Mouse (Mus musculus) left cerebral cortex, adult 18-20 months (tissue): ENCODE results near the gene Astn1. TPM values are rescaled to one million over a fixed set of nuclear protein-coding genes. Genes with fewer than 3 reads are reported as not detected.

Experiments
- DNase-seq, 2 experiments: peaks; one replicate each; pipeline ENCODE4 v3.0.0; 2021 to 2022; ENCODE audit warnings: low spot score in 2 of 2, mixed read lengths in 1 of 2
- total RNA-seq, 2 experiments: library from RNA; stranded (reverse); gene quantifications; 2 replicates each; pipeline ENCODE4 v1.2.3; 2021

The Astn1 gene
- total RNA-seq, 2 experiments from 2014 or later, result 169 to 182 TPM

DNA sequence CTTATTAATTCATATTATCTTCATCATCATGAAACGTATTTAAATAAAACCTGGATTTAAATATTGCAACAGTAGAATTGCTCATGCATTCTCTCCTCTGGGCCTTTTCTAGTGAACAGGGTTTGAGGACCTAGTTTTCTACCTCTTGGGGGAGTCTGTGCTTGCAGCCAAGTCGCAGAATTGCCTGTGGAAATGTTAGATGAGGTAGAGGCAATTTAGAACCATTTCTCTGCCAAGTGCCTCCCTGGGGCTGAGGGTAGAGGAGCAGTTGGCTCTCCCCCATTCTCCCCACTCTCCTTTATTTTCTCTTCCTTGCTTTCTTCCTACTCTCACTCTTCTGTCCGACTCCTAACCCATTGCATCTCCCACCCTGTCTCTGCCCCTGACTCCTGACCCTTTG, 49.1 kb downstream of the Astn1 start:
- DNase-seq, result no peak

DNA sequence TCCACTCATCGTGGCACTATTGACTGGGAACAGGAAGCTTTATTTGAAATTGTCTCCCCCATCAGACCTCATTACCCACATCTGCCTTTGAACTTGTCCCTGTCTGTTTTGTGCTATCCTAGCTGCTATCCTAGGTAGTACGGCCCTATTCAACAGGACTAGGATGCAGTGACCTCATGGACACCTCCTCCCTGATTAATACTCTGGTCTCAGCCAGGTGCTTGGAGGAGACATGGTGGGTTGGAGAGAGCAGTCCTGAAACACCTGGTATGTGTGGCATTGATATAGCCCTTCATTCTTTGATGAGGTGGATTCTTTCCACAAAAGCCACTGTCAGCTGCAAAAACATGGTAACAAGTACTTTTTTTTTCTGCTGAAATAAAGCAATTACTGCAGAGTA, 52.1 kb downstream of the Astn1 start:
- DNase-seq, result no peak

DNA sequence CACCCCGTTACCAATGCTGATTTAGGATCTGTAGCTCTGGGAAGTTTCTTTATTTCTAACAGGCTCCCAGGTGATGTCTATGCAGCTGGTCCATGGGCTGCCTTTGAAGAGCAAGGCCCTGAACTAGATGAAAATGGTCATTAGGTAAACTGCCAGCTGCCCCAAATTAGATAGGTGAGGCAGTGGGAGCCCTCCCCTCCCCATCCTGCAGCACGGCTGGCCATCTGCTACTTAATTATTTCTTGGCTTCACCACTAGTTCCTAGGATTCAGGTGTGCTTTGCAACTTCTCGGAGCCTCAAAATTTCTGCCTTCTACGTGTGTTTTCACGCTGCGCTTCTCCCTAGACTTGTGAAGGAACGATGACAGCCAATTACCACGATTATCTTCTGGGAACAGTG, 59.4 kb downstream of the Astn1 start:
- no peak for DNase-seq

- no peak for DNase-seq
Measured at GRCm38 (mm10) chr1:158422739-158423138, 60.7 kb downstream of the Astn1 start.

DNA sequence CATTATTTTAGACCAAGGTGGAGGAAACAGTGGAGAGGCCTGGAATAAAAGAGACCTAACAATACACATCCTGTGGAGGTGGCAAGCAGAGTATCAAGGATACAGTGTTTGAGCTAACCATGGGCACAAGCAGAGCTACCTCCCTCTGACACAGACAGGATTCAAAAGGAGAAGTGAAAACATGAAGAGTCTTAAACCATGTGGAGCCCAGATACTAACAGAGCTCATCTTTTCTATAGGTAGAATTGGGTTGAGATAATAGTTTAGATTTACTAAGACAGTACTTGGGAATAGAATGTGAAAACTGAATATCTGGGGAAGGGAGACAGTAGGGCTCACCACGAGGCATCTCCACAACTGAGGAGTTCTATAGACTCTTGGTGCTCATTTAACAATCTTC, 84.0 kb downstream of the Astn1 start:
- DNase-seq, result no peak

DNA sequence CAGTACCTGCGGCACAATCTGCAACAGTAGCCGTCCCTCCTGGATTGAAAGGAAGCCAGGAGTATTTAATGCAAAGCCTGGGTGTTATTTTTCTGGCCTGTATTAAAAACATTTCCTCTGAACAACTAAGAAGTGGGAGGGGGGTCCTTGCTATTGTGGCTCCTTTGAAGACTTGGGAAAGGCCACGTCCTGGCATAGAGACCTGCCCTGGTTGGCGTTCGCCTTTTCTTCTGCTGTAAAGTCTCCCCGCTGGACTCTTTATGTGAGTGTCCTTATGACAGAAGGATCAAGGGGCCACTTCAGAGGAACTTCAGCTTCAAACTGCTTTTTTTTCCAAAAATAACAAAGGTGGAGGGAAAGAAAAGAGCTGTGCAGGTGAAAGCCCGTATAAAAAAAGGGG, 85.9 kb downstream of the Astn1 start:
- DNase-seq, result no peak

DNA sequence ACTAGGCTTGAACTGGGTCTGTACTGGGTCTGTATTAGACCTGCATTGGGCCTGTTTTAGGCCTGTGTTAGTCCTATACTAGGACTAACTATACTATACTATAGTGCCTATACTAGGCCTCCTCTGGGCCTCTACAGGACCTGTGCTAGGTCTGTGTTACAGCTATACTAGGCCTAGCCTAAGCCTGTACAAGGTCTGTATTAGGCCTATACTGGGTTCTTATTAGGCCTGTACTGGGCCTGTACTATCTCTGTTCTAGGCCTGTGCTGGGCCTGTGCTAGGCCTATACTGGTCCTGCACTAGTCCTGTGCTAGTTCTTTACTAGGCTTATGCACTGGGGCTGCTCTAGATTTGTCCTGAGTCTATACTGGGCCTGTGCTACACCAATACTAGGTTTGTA, 90.6 kb downstream of the Astn1 start:
- no peak for DNase-seq

DNA sequence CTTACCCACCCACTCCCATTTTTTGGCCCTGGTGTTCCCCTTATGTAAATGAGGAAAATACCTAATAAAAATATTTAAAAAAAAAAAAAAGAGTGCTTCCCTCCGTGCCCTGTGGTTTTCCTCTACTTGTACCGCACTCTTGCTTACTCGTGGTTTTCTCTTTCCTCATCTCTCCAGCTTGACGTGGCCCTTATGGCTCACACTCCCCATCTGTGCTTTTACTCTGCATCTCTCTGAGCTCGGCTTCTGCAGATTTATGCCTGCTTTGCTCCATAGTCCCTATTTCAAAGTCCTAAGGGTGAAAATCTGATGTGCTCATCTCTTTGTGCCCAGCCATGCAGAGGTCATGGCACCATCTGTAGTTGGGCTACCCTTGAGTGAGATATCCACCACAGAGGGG, 91.5 kb downstream of the Astn1 start:
- DNase-seq, result no peak

DNA sequence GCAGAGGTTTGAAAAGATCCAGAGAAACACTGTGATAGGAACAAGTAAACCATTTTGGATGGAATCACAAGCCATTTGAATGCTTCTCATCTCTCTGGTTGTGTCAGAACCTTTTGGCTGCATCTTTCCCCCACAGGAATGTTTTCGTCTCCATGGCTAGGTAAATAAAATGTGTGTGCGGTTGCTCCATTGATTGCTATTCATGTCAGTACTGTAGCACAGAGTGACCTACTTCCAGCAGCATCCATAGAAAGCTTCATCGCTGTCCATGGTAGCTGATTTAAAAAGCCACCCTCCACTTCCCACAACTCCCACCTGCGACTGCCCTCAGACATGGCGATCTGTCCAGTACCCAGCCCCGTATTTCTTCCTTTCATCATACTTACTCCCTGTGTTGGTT, 101.9 kb downstream of the Astn1 start:
- peak in 1 of 2 experiments; percentile 16 for DNase-seq

- DNase-seq, result no peak
Measured at GRCm38 (mm10) chr1:158465286-158465685, 103.2 kb downstream of the Astn1 start.

DNA sequence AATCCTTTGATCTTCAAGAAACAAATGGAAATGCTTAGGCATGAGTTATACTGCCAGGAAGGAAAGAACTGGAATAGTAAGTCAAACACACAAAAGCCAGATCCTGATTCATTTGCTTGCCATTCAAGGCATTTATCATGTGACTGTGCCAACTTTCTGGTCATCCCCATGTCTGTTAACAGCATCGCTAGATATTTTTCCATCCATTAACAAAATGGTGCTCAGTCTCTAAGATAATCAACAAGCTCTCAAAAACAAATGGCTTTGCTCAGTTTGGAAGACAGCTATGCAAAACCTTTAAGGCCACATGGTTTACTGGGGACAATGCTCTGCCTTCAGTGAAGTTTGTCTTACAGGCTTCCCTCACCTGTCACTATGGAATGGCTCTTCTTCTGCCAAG, 115.8 kb downstream of the Astn1 start:
- DNase-seq, result no peak

GRCm38 (mm10) chr1:158480285-158480684, 118.2 kb downstream of the Astn1 start:
- DNase-seq, result no peak

- no peak for DNase-seq
Measured at GRCm38 (mm10) chr1:158483733-158484132, 121.7 kb downstream of the Astn1 start.

DNA sequence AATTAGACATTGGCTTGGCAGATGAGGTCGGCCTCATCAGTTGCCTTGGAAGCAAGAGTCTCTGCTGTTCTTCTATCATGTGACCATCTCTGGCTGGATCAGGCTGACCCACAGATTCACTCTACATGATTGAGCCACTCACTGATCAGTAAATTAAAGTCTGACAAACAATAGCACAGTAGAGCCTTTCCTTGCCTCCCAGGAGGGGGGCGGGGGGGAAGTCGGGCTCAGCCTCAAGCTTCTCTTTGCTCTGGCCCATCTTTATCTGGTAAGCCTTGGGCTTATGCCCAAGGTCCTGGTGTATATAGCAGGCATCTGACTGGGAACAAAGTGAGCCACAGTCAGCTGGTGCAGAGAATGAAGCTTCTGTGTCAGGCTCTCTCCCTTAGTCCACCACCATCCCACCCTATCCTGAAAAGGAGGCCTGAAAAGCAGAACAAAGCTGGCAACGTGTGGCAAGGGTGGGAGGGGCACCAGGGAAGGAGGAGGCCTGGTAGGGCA, 127.5 kb downstream of the Astn1 start:
- DNase-seq, result no peak

DNA sequence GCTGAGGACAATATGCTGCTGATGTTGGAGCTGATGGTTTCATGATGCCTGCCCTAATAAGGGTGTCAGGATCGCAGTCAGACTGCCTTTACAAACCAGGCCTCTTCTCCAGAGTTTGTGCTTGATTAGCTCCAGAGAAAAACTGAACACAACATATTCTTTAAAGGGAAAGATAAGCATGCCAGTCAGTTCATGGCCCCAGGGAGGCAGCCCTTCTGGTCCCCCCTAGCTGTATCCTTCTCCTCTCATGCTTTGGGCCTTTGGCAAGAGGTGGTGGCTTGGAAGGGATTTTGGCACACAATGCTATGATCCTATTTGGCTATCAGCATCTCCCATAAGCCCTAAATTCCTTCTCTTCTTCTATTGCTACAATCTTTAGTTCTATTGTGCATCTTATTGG, 128.1 kb downstream of the Astn1 start:
- DNase-seq, result no peak

DNA sequence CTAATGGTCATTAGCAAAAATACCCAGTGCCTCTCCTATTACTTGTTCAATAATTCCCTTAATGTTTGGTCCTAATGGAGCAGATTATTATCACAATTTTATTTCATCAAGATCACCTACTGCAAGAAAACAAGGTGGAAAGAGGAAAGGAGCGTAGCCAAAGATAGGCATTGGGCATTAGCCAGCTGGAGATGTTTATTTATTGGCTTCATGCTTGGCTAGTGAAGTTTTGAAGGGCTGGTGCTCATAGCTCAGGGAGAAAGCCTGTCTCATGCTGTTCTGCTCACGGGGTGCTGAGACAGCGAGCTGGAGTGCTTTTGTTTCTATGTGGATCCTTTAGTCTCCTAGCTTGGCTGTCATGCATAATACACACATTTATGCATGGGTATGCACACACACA, 131.2 kb downstream of the Astn1 start:
- DNase-seq, result no peak

- DNase-seq, result no peak
Measured at GRCm38 (mm10) chr1:158500140-158500539, 138.1 kb downstream of the Astn1 start.

DNA sequence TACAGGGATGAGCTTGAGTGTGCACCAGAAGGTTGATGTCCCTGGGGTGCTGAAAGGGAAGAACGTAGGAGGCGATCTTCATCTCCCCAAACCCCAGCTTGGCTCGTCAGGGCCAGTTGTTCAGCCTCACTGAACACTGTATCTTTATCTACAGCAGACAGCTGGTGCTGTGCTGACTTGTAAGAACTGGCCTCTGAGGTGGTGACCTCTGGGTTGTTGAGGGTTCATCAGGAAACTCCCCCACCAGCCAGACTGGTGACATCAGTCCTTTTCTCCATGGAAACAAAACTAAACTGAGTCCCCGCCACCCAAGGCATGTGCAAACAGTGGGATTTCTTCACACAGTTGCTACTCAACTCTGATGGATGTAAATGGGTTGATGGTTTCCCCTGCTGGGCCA, 138.9 kb downstream of the Astn1 start:
- no peak for DNase-seq

GRCm38 (mm10) chr1:158507610-158508009, 145.5 kb downstream of the Astn1 start:
- peak in 1 of 2 experiments; percentile 51 for DNase-seq

- DNase-seq, result no peak
Measured at GRCm38 (mm10) chr1:158509112-158509855, 147.2 kb downstream of the Astn1 start.

DNA sequence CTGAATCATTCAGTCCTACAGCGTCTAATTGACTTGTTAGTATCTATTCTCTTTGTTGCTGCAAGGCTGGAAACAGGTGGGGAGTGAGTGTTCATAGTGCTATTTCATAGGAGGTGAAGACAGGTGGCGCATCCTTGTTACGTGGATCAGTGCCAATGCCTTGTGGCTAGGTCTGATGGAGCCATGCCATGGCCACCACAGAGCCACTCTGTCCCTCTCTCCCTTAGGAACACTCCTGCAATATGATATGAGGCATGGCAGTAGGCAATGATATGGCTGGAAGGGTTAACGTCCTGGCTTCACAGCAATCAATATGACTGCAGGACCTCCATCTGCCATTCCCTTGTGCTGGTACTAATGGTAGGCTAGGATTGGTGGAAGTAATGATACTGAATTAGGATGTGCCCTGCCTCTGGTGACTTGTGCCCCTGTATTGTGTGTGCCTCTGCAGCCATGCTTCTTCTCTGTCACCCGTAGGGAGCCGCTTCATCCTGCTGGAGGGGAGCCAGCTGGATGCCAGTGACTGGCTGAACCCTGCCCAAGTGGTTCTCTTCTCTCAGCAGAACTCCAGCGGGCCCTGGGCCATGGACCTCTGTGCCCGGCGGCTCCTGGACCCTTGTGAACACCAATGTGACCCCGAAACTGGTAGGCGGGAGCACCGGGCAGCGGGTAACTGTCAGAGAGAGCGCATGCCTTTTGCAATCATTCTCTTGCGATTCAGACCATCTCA, 148.6 kb downstream of the Astn1 start:
- no peak for DNase-seq

DNA sequence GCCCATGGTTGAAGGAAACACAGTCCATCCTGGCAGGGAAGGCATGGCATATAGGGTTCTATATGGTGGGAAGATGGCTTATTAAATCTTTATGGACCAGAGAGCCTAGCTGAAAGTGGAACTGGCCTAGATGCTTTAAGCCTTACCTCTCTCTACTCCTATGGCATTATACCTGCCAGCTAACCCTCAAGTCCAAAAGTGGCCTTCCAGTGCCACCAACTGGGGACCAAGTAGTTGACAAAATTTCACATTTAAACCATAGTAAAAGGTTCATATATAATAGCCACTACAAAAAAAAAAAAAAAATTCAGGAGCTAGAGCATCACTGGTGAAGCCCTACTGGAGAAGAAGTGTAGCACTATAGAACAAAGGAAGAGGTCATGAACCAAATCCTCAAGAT, 150.0 kb downstream of the Astn1 start:
- no peak for DNase-seq

GRCm38 (mm10) chr1:158512636-158513035, 150.6 kb downstream of the Astn1 start:
- DNase-seq, result peak; percentile 66 to 75
